25 mouse cellular contexts compared by ENCODE assay signal in genomic region chr12:35075993-35076392, GRCm38 (mm10).
"Had no signal": no experiment of that assay in that cellular context is flagged by ENCODE, and none has a peak within 500 bp of the region (broad histone marks: within the 10 kb centered on the region; RNA-seq: fewer than 3 reads in every experiment).

No protein-coding gene starts in this region.

- H3K4me2 ChIP-seq: embryonic facial prominence, embryonic 12.5 days; embryonic facial prominence, embryonic 13.5 days; embryonic facial prominence, embryonic 15.5 days; forebrain, embryonic 12.5 days; forebrain, embryonic 13.5 days; forebrain, embryonic 15.5 days had no signal

- H3K9me3 ChIP-seq: embryonic facial prominence, embryonic 10.5 days; embryonic facial prominence, embryonic 12.5 days; embryonic facial prominence, embryonic 13.5 days; embryonic facial prominence, embryonic 15.5 days; forebrain, embryonic 10.5 days; forebrain, embryonic 12.5 days; forebrain, embryonic 13.5 days; forebrain, embryonic 15.5 days; heart, embryonic 10.5 days had no signal

- DNase-seq: cerebellum, adult 9-11 months; cerebellum, postnatal 10 days; cerebellum, postnatal 14 days; cerebellum, postnatal 25 days; cerebellum, postnatal 36 days; embryo, embryonic 11 days; forebrain, postnatal 0 days; gastrocnemius, adult 2 months; gastrocnemius, postnatal 10 days; gastrocnemius, postnatal 14 days; gastrocnemius, postnatal 25 days; gastrocnemius, postnatal 36 days; heart, adult 11 months; heart, adult 18-20 months; heart, adult 2 months had no signal

- H3K4me1 ChIP-seq: embryonic facial prominence, embryonic 10.5 days; embryonic facial prominence, embryonic 12.5 days; embryonic facial prominence, embryonic 13.5 days; embryonic facial prominence, embryonic 15.5 days; forebrain, embryonic 10.5 days; forebrain, embryonic 12.5 days; forebrain, embryonic 13.5 days; forebrain, embryonic 15.5 days had no signal

- H3K9ac ChIP-seq: embryonic facial prominence, embryonic 12.5 days; embryonic facial prominence, embryonic 13.5 days; embryonic facial prominence, embryonic 15.5 days; forebrain, embryonic 12.5 days; forebrain, embryonic 13.5 days; forebrain, embryonic 15.5 days; forebrain, postnatal 0 days had no signal

- H3K36me3 ChIP-seq: embryonic facial prominence, embryonic 10.5 days; embryonic facial prominence, embryonic 12.5 days; embryonic facial prominence, embryonic 13.5 days; embryonic facial prominence, embryonic 15.5 days; forebrain, embryonic 10.5 days; forebrain, embryonic 12.5 days; forebrain, embryonic 15.5 days; heart, embryonic 10.5 days had no signal

- H3K27ac ChIP-seq: embryonic facial prominence, embryonic 10.5 days; embryonic facial prominence, embryonic 12.5 days; embryonic facial prominence, embryonic 13.5 days; embryonic facial prominence, embryonic 15.5 days; forebrain, embryonic 10.5 days; forebrain, embryonic 12.5 days; forebrain, embryonic 13.5 days; forebrain, embryonic 15.5 days; gastrocnemius, adult 2 months; heart, adult 2 months; heart, embryonic 10.5 days had no signal

- H3K4me3 ChIP-seq: embryonic facial prominence, embryonic 10.5 days; embryonic facial prominence, embryonic 12.5 days; embryonic facial prominence, embryonic 13.5 days; embryonic facial prominence, embryonic 15.5 days; erythroblast, embryonic 14.5 days; forebrain, embryonic 10.5 days; forebrain, embryonic 12.5 days; forebrain, embryonic 13.5 days; forebrain, embryonic 15.5 days; gastrocnemius, adult 2 months; heart, adult 2 months; heart, embryonic 10.5 days had no signal

- H3K27me3 ChIP-seq: embryonic facial prominence, embryonic 12.5 days; embryonic facial prominence, embryonic 13.5 days; embryonic facial prominence, embryonic 15.5 days; forebrain, embryonic 12.5 days; forebrain, embryonic 13.5 days; forebrain, embryonic 15.5 days had no signal
